Mouse (Mus musculus) stomach, postnatal 0 days (tissue): ENCODE data around the gene Katna1. TPM values are rescaled to one million over a fixed set of nuclear protein-coding genes. Genes with fewer than 3 reads are reported as not detected.

Experiments used
- ATAC-seq: fragments of 200-750 bp; cut with Nextera tagmentation; 2 replicates; pipeline ENCODE4 v1.8.0; 2017; ENCODE audit not compliant: low FRiP score, low TSS enrichment
- DNase-seq: peaks from one replicate; pipeline ENCODE4 v3.0.0-alpha.2; 2016; ENCODE audit warnings: low spot score
- H3K27ac ChIP-seq: fragments of 300-500 bp; sonication (generic); replicated peaks from 2 replicates; pipeline ENCODE4 v1.5.1; 2014; ENCODE audit warnings: mild to moderate bottlenecking, control low read depth
- H3K27me3 ChIP-seq: fragments of 300-500 bp; sonication (generic); 2 replicates; pipeline ENCODE4 v1.6.1; 2014; ENCODE audit warnings: low read length; ENCODE audit not compliant: control insufficient read depth, insufficient read depth
- H3K36me3 ChIP-seq: fragments of 300-500 bp; sonication (generic); 2 replicates; pipeline ENCODE4 v1.6.1; 2014; ENCODE audit warnings: low read length, mixed read lengths; ENCODE audit not compliant: control insufficient read depth, insufficient read depth
- H3K4me1 ChIP-seq: fragments of 300-500 bp; sonication (generic); replicated peaks from 2 replicates; pipeline ENCODE4 v1.6.1; 2014; ENCODE audit warnings: antibody characterized with exemption; ENCODE audit not compliant: control insufficient read depth, insufficient read depth
- H3K4me2 ChIP-seq: fragments of 300-500 bp; sonication (generic); replicated peaks from 2 replicates; pipeline ENCODE4 v1.6.1; 2014; ENCODE audit warnings: low read depth, mild to moderate bottlenecking, control low read depth, moderate library complexity
- H3K4me3 ChIP-seq: fragments of 300-500 bp; sonication (generic); 2 replicates; pipeline ENCODE4 v1.5.1; 2014; ENCODE audit warnings: low read depth, low read length, control low read depth
- H3K9ac ChIP-seq: fragments of 300-500 bp; sonication (generic); 2 replicates; pipeline ENCODE4 v1.6.1; 2014; ENCODE audit warnings: mild to moderate bottlenecking, low read length, control low read depth, mixed read lengths
- H3K9me3 ChIP-seq: fragments of 300-500 bp; sonication (generic); 2 replicates; pipeline ENCODE4 v1.6.1; 2016; ENCODE audit warnings: low read length; ENCODE audit not compliant: control insufficient read depth
- CTCF ChIP-seq: IDR thresholded peaks from 2 replicates; pipeline ENCODE4 v1.5.1; 2016; ENCODE audit warnings: antibody characterized with exemption, low read depth, mild to moderate bottlenecking, moderate library complexity
- EP300 ChIP-seq: optimal IDR thresholded peaks from 2 replicates; pipeline ENCODE3; 2016; ENCODE audit warnings: antibody characterized with exemption
- WGBS: fragments of 180-500 bp; shearing (Covaris S2); extraction: QIAGEN DNeasy Blood & Tissue Kit; methylation state at CpG from one replicate; pipeline ENCODE4 v1.1.7; 2014; 5-methylcytosine and 5-hydroxymethylcytosine counted together
- polyA plus RNA-seq: library from polyadenylated mRNA; unstranded; fragments of >200 nt; fragmentation: Nextera tagmentation; extraction: Ambion mirVana; gene quantifications from 2 replicates; pipeline ENCODE4 v1.2.1, GENCODE M21; 2015

Katna1 gene
- polyA plus RNA-seq, 1 experiment from 2014 or later: 40.2 TPM

- H3K4me1 ChIP-seq: no peaks in the 10 kb centered on the region
- H3K9me3 ChIP-seq: no peaks in the 10 kb centered on the region
- DNase-seq (no peak), ATAC-seq (no peak)
- no peak for TF ChIP-seq CTCF
- TF ChIP-seq EP300: no peak
- H3K36me3 ChIP-seq: peaks cover 30% of the 10 kb centered on the region
- H3K27me3 ChIP-seq: no peaks in the 10 kb centered on the region
- H3K27ac ChIP-seq: no peak overlapping the region
- H3K4me3 ChIP-seq: no peak overlapping the region
- WGBS: 87% methylated on average over 3 of the region's 3 CpGs
- H3K9ac ChIP-seq: no peak overlapping the region
- no peak overlapping the region for H3K4me2 ChIP-seq
Measured at GRCm38 (mm10) chr10:7801258-7801657, 75.5 kb downstream of the Katna1 start.

DNA sequence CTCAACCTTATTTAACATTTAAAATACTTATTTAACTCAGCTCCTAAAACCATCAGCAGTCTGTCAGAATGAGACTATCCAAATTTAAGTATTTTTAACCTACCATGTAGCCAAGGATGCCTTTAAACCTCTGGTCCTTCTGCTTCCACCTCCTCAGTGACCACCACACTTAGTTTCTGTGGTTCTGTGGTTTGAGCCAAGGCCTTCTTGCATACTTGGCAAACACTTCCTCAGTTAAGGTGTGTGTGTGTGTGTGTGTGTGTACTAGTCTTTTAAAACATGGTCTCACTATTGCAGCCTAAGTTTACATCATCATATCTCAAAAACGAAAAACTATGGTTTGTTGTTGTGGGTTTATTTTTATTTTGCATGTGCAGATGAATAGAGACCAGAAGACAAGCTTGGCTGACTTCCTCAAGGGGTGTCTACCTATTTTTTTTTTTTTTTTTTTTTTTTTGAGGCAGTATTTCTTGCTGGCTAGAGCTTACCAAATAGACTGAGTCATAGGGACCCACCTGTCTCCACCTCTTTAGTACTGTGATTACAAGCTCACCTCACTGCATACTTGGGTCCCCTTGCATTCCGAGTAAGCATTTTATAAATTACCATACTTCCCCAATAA, 76.8 kb downstream of the Katna1 start:
- Histone ChIP-seq H3K4me3 (no peak overlapping the region), H3K4me1 (no peaks in the 10 kb centered on the region), H3K9ac (no peak overlapping the region), H3K9me3 (no peaks in the 10 kb centered on the region), H3K27ac (no peak overlapping the region), H3K36me3 (peaks cover 29% of the 10 kb centered on the region), H3K27me3 (no peaks in the 10 kb centered on the region), H3K4me2 (no peak overlapping the region)
- 83% methylated on average over 2 of the region's 2 CpGs for WGBS
- ATAC-seq (no peak), DNase-seq (no peak)
- no peak for TF ChIP-seq CTCF
- TF ChIP-seq EP300: no peak

- H3K9ac ChIP-seq: no peak overlapping the region
- H3K27ac ChIP-seq: no peak overlapping the region
- no peaks in the 10 kb centered on the region for H3K9me3 ChIP-seq
- 45% methylated on average over 2 of the region's 2 CpGs for WGBS
- H3K27me3 ChIP-seq: no peaks in the 10 kb centered on the region
- H3K4me1 ChIP-seq: no peaks in the 10 kb centered on the region
- 0 out of 2 replicates have a peak, but pooled peaks have one; percentile 26 for ATAC-seq
- no peak overlapping the region for H3K4me3 ChIP-seq
- H3K36me3 ChIP-seq: peaks cover 19% of the 10 kb centered on the region
- H3K4me2 ChIP-seq: no peak overlapping the region
- TF ChIP-seq EP300 (no peak), CTCF (peak; percentile 82)
- peak; percentile 38 for DNase-seq
Measured at GRCm38 (mm10) chr10:7809937-7810336, 84.1 kb downstream of the Katna1 start.

Other genes with a start within 250 kb of the Katna1 start
- 2.9 and 3.8 TPM in 2 replicates for gene Lrp11, start 136.2 kb upstream of the Katna1 start, polyA plus RNA-seq
- 16.7 and 17.5 TPM in 2 replicates for gene Nup43, start 58.5 kb upstream of the Katna1 start, polyA plus RNA-seq
- 61.0 and 65.7 TPM in 2 replicates for gene Pcmt1, start 44.9 kb upstream of the Katna1 start, polyA plus RNA-seq
- 4.7 TPM in 2 replicates for gene Lats1, start 44.8 kb upstream of the Katna1 start, polyA plus RNA-seq
- gene Ginm1, start 66.8 kb downstream of the Katna1 start, polyA plus RNA-seq: 88.8 and 95.0 TPM in 2 replicates
- gene Ppil4, start 66.9 kb downstream of the Katna1 start, polyA plus RNA-seq: 21.3 and 23.3 TPM in 2 replicates
- gene Zc3h12d, start 106.5 kb downstream of the Katna1 start, polyA plus RNA-seq: 0.17 and 0.28 TPM in 2 replicates
- 10.1 and 11.0 TPM in 2 replicates for gene Tab2, start 230.2 kb downstream of the Katna1 start, polyA plus RNA-seq